In genomic region chr13:46534171-46534968, GRCm38 (mm10) we compare ENCODE assay signal across 8 mouse cellular contexts. TPM values are rescaled to one million over a fixed set of nuclear protein-coding genes. Genes with fewer than 3 reads are reported as not detected.
DNase-seq lines count a peak whose midpoint lies in the region; ATAC-seq and TF ChIP-seq lines count a peak whose summit lies in the region.

No protein-coding gene starts in this region.

- H3K9ac ChIP-seq in lung, embryonic 15.5 days, result no peak overlapping the region
- no peak overlapping the region for H3K9ac ChIP-seq in liver, embryonic 12.5 days

- H3K27me3 ChIP-seq in lung, embryonic 15.5 days, result no peaks in the 10 kb centered on the region
- no peaks in the 10 kb centered on the region for H3K27me3 ChIP-seq in liver, embryonic 12.5 days (replicated peaks)

- no peak for DNase-seq in lung, postnatal 14 days
- peak; percentile 78 for DNase-seq in gastrocnemius, adult 2 months
- DNase-seq in thymus, postnatal 14 days, result peak; percentile 48
- no peak for DNase-seq in right cerebral cortex, postnatal 10 days (ENCODE audit: low spot score in 2 of 2)
- DNase-seq in cerebellum, postnatal 4 days (ENCODE audit: low spot score in 2 of 2), result no peak

- no peaks in the 10 kb centered on the region for H3K9me3 ChIP-seq in lung, embryonic 15.5 days
- H3K9me3 ChIP-seq in liver, embryonic 12.5 days (replicated peaks), result no peaks in the 10 kb centered on the region

- ATAC-seq in lung, embryonic 15.5 days (ENCODE audit: borderline replicate concordance, extremely low read depth, low FRiP score, low TSS enrichment), result peak; percentile 31; the same call in 1 of the 2 replicates
- no peak for ATAC-seq in liver, embryonic 12.5 days
- no peak for ATAC-seq in erythroblast, adult 5-6 weeks (replicated peaks; ENCODE audit: low FRiP score, poor library complexity, severe bottlenecking)

- TF ChIP-seq CTCF in gastrocnemius, adult 2 months (IDR thresholded peaks at IDR 0.05), result no peak

- WGBS in lung, embryonic 15.5 days, result 21% methylated on average over 11 of the region's 11 CpGs
- 50% methylated on average over 11 of the region's 11 CpGs for WGBS in liver, embryonic 12.5 days (ENCODE audit: insufficient replicate concordance)

- intact Hi-C loops in gastrocnemius, adult 2 months (cut with DNase I), result no loop called here

- peaks cover 10% of the 10 kb centered on the region; the same call in 1 of the 2 replicates for H3K4me1 ChIP-seq in lung, embryonic 15.5 days
- H3K4me1 ChIP-seq in liver, embryonic 12.5 days, result 0 out of 2 replicates have a peak, but pooled peaks cover 3% of the 10 kb centered on the region

- H3K4me2 ChIP-seq in lung, embryonic 15.5 days, result peak overlapping the region; percentile 43
- 0 out of 2 replicates have a peak overlapping the region, but pooled peaks have one; percentile 14 for H3K4me2 ChIP-seq in liver, embryonic 12.5 days

- no peaks in the 10 kb centered on the region for H3K36me3 ChIP-seq in lung, embryonic 15.5 days
- no peaks in the 10 kb centered on the region for H3K36me3 ChIP-seq in liver, embryonic 12.5 days

- peak overlapping the region; percentile 75 for H3K27ac ChIP-seq in lung, embryonic 15.5 days
- H3K27ac ChIP-seq in gastrocnemius, adult 2 months, result peak overlapping the region; percentile 89
- H3K27ac ChIP-seq in liver, embryonic 12.5 days, result no peak overlapping the region

- H3K4me3 ChIP-seq in lung, embryonic 15.5 days, result 0 out of 2 replicates have a peak overlapping the region, but pooled peaks have one; percentile 2
- peak overlapping the region; percentile 34 for H3K4me3 ChIP-seq in gastrocnemius, adult 2 months
- no peak overlapping the region for H3K4me3 ChIP-seq in liver, embryonic 12.5 days

RNA-seq across cellular contexts. Expression of gene Cap2, which starts 32.7 kb away (rescaled TPM):
- polyA plus RNA-seq in lung, embryonic 15.5 days (2015; fragmentation: Nextera tagmentation; extraction: Ambion mirVana), result 10.4 and 14.4 TPM in 2 replicates
- 100 to 1,000 TPM; 270 TPM for total RNA-seq in gastrocnemius, adult 2 months (2021)
- polyA plus RNA-seq in liver, embryonic 12.5 days (2016; fragmentation: Nextera tagmentation; extraction: Ambion mirVana), result 1.7 and 2.4 TPM in 2 replicates
- total RNA-seq in erythroblast, adult 5-6 weeks (2015; ENCODE audit: low replicate concordance), result 1.0 TPM in 1 of 2 replicates, not detected in the other
- total RNA-seq in erythroblast, adult 5-6 weeks (2017; ENCODE audit: low replicate concordance), result 0.26 TPM in 1 of 2 replicates, not detected in the other

Comparison
In these comparisons a context has a peak if more than half of its experiments do, and no peak if none do; other contexts are left out.
1. DNase-seq: peak in gastrocnemius, adult 2 months (single experiment) and thymus, postnatal 14 days (single experiment); none in lung, postnatal 14 days (single experiment), right cerebral cortex, postnatal 10 days (0 of 2) and cerebellum, postnatal 4 days (0 of 2).
2. RNA of gene Cap2, which starts 32.7 kb away (total RNA-seq): 270 TPM in gastrocnemius, adult 2 months; 0.26 to 1.0 TPM in erythroblast, adult 5-6 weeks; every median in the first group is over 100 times any median in the second.